Mouse (Mus musculus) liver, adult 2 months (tissue): ENCODE measurements around the gene Mtrr.

ENCODE experiments used
- CTCF ChIP-seq: fragments of 200-500 bp; IDR thresholded peaks from 2 replicates; pipeline ENCODE4 v1.5.1; 2011; ENCODE audit warnings: low read depth, low read length, control low read depth
- POLR2A ChIP-seq: fragments of 200-500 bp; IDR thresholded peaks from 2 replicates; pipeline ENCODE4 v1.6.1; 2011; ENCODE audit warnings: low read length, control low read depth; ENCODE audit not compliant: insufficient read depth; ENCODE audit errors: extremely low read depth

- TF ChIP-seq POLR2A (no peak), CTCF (no peak)
Measured at GRCm38 (mm10) chr13:68603085-68603484, 21.1 kb upstream of the Mtrr start.
